Mouse (Mus musculus) central nervous system, embryonic 14 days (tissue): ENCODE measurements around the gene Thap11. TPM values are rescaled to one million over a fixed set of nuclear protein-coding genes. Genes with fewer than 3 reads are reported as not detected.

ENCODE experiments used
- polyA plus RNA-seq: library from polyadenylated mRNA; depleted of rRNA; stranded (reverse); fragments of >200 nt; gene quantifications from 2 replicates; pipeline ENCODE4 v1.2.3, GENCODE M21; 2012; rRNA removed

Gene Thap11
- polyA plus RNA-seq, result 59.7 and 67.0 TPM in 2 replicates

GRCm38 (mm10) chr8:105854715-105855216, at the start of gene Thap11:
Gene Thap11 (plus strand): TSS chr8:105855132.

GRCm38 (mm10) chr8:105826861-105827848, 27.8 kb upstream of the Thap11 start, which contains the start of the genes Ranbp10 and Tsnaxip1:
Gene Ranbp10 (minus strand): TSS chr8:105827350.
Gene Tsnaxip1 (plus strand): TSS chr8:105827731.

GRCm38 (mm10) chr8:105853178-105853577, 1.8 kb upstream of the Thap11 start, which contains the start of gene Cenpt:
Gene Cenpt (minus strand): TSS chr8:105853278.

GRCm38 (mm10) chr8:105860143-105860981, 5.4 kb downstream of the Thap11 start, which contains the start of gene Nutf2:
Gene Nutf2 (plus strand): TSS chr8:105860580.

GRCm38 (mm10) chr8:105880754-105881520, 26.0 kb downstream of the Thap11 start, which contains the start of gene Edc4:
Gene Edc4 (plus strand): TSS chr8:105880881.

GRCm38 (mm10) chr8:105893339-105893738, 38.4 kb downstream of the Thap11 start, which contains the start of gene Nrn1l:
Gene Nrn1l (plus strand): TSS chr8:105893567.

GRCm38 (mm10) chr8:105900180-105900940, 45.4 kb downstream of the Thap11 start, which contains the start of gene Pskh1:
Gene Pskh1 (plus strand): TSS chr8:105900441.

Other genes with a start within 250 kb of the Thap11 start
- 26.2 and 29.3 TPM in 2 replicates for gene Ripor1, start 249.9 kb upstream of the Thap11 start, polyA plus RNA-seq
- gene Ctcf, start 218.6 kb upstream of the Thap11 start, polyA plus RNA-seq, result 52.0 and 56.2 TPM in 2 replicates
- gene Agrp, start 217.7 kb upstream of the Thap11 start, polyA plus RNA-seq, result 0.29 and 0.39 TPM in 2 replicates
- gene Carmil2, start 168.9 kb upstream of the Thap11 start, polyA plus RNA-seq, result 14.9 and 17.0 TPM in 2 replicates
- 63.0 and 63.9 TPM in 2 replicates for gene Acd, start 154.0 kb upstream of the Thap11 start, polyA plus RNA-seq
- 39.2 and 42.0 TPM in 2 replicates for gene Pard6a, start 154.0 kb upstream of the Thap11 start, polyA plus RNA-seq
- gene 4933405L10Rik, start 147.5 kb upstream of the Thap11 start, polyA plus RNA-seq, result 0.07 and 0.14 TPM in 2 replicates
- 30.9 and 31.2 TPM in 2 replicates for gene Enkd1, start 146.9 kb upstream of the Thap11 start, polyA plus RNA-seq
- 51.1 and 52.5 TPM in 2 replicates for gene Gfod2, start 96.5 kb upstream of the Thap11 start, polyA plus RNA-seq
- 33.4 and 35.4 TPM in 2 replicates for gene Ranbp10, start 27.8 kb upstream of the Thap11 start, polyA plus RNA-seq
- 0.51 and 0.74 TPM in 2 replicates for gene Tsnaxip1, start 27.4 kb upstream of the Thap11 start, polyA plus RNA-seq
- 101 and 102 TPM in 2 replicates for gene Cenpt, start 1.9 kb upstream of the Thap11 start, polyA plus RNA-seq
- gene Nutf2, start 5.4 kb downstream of the Thap11 start, polyA plus RNA-seq, result 236 and 293 TPM in 2 replicates
- 76.2 and 83.8 TPM in 2 replicates for gene Edc4, start 25.7 kb downstream of the Thap11 start, polyA plus RNA-seq
- 1.2 and 1.3 TPM in 2 replicates for gene Nrn1l, start 38.4 kb downstream of the Thap11 start, polyA plus RNA-seq
- 19.6 and 25.0 TPM in 2 replicates for gene Pskh1, start 45.3 kb downstream of the Thap11 start, polyA plus RNA-seq
- 6.8 and 7.4 TPM in 2 replicates for gene Ctrl, start 78.7 kb downstream of the Thap11 start, polyA plus RNA-seq
- 47.3 and 56.2 TPM in 2 replicates for gene Psmb10, start 83.3 kb downstream of the Thap11 start, polyA plus RNA-seq
- gene Lcat, start 88.2 kb downstream of the Thap11 start, polyA plus RNA-seq, result 2.5 and 4.5 TPM in 2 replicates
- gene Slc12a4, start 111.0 kb downstream of the Thap11 start, polyA plus RNA-seq, result 15.2 and 30.7 TPM in 2 replicates
- gene Dpep3, start 124.3 kb downstream of the Thap11 start, polyA plus RNA-seq, result not detected in 2 replicates
- gene Dus2, start 136.2 kb downstream of the Thap11 start, polyA plus RNA-seq, result 21.1 and 25.0 TPM in 2 replicates
- not detected in 2 replicates for gene Dpep2nb, start 150.8 kb downstream of the Thap11 start, polyA plus RNA-seq
- 13.3 and 13.7 TPM in 2 replicates for gene Ddx28, start 156.8 kb downstream of the Thap11 start, polyA plus RNA-seq
- 11.4 and 13.4 TPM in 2 replicates for gene Nfatc3, start 203.7 kb downstream of the Thap11 start, polyA plus RNA-seq